Mouse (Mus musculus): Measurements from ENCODE around the gene Cbr2. TPM values are rescaled to one million over a fixed set of nuclear protein-coding genes. Genes with fewer than 3 reads are reported as not detected.

The Cbr2 gene
- polyA plus RNA-seq, 1 experiment from 2014 or later = 2.3 TPM

GRCm38 (mm10) chr11:120707225-120707624 is 24.7 kb downstream of the Cbr2 start:
- 0 out of 2 replicates have a peak overlapping the region, but pooled peaks have one; percentile 14 for H3K9ac ChIP-seq (ENCODE audit: low read depth, low read length)
- no peak overlapping the region for H3K27ac ChIP-seq (ENCODE audit: low read length)
- no peaks in the 10 kb centered on the region; the same call in 1 of the 2 replicates for H3K36me3 ChIP-seq (ENCODE audit: control insufficient read depth, insufficient read depth, low read length)
- no peaks in the 10 kb centered on the region for H3K27me3 ChIP-seq (replicated peaks; ENCODE audit: control insufficient read depth, insufficient read depth, low read length)
- no peak for ATAC-seq
- H3K9me3 ChIP-seq (ENCODE audit: control insufficient read depth, low read length) = no peaks in the 10 kb centered on the region
- 21% methylated on average over 11 of the region's 12 CpGs for WGBS
- H3K4me3 ChIP-seq (ENCODE audit: low read length) = no peak overlapping the region
- H3K4me1 ChIP-seq (ENCODE audit: control insufficient read depth, insufficient read depth, low read length) = peaks cover 45% of the 10 kb centered on the region
- H3K4me2 ChIP-seq (ENCODE audit: low read depth, low read length) = no peak overlapping the region

DNA sequence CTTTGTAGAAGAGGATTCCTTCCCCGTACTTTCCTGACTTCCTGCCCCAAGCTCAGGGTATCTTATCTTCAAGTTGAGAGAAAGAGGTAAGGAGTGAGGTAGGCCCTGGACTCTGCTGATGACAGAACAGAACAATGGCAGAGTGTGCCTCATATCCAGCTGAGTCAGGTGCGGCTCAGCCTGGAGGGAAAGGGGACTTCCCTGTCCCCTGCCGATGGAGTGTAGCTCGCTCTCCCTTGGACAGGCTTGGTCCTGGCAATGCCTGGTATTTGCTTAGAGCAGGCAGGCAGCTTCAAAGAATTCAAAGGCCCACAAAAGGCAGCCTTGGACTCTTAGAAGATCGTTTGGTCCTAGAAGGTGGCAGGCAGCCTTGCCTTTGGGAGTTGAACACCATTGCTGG is 25.8 kb downstream of the Cbr2 start:
- Histone ChIP-seq H3K9ac (ENCODE audit: low read depth, low read length) (no peak overlapping the region), H3K9me3 (ENCODE audit: control insufficient read depth, low read length) (no peaks in the 10 kb centered on the region), H3K4me3 (ENCODE audit: low read length) (no peak overlapping the region), H3K27me3 (replicated peaks; ENCODE audit: control insufficient read depth, insufficient read depth, low read length) (no peaks in the 10 kb centered on the region), H3K36me3 (ENCODE audit: control insufficient read depth, insufficient read depth, low read length) (peaks cover 4% of the 10 kb centered on the region; the same call in 1 of the 2 replicates), H3K4me1 (ENCODE audit: control insufficient read depth, insufficient read depth, low read length) (peaks cover 42% of the 10 kb centered on the region), H3K27ac (ENCODE audit: low read length) (no peak overlapping the region), H3K4me2 (ENCODE audit: low read depth, low read length) (no peak overlapping the region)
- 58% methylated on average over 5 of the region's 5 CpGs for WGBS
- ATAC-seq = no peak

DNA sequence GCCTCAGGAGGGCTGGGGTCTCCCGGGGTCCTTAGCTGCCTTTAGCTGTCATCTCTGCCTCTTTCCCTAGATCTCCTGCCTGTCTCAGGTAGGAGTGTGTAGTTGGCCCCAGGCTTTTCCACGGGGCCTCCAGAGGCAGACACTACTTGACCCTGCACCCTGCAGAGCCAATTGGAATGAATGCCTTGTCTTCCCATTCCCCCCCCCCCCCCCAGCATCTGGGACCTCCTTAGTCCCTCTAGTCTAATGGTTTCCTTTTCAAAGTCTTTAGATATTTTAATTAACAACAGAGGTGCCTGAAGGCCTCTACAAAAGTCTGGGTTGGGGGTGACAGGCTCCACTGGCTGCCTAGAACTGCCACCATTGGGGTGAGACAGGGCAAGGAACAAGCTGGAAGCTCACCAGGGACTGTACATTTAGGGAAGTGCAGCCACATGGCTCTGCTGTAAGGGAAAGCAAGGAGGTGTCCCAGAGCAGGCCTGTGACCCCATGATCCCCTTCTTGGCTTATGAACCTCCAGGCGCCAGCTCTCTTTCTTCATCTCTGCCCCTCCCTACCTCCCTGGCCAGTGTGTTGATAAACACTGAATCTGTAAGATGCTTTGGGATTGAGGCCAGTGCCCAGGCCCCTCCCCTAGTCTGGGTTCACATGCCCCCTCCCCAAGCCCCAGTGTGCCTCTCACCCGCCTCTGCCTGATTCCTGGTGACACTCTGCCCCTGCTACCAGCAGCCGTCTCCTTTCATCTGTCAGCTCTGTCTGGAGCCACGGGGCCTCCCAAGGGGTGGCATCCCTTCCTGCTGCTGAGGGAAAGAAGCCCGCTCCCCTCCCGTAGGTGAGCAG is 27.2 kb downstream of the Cbr2 start:
- Histone ChIP-seq H3K27ac (ENCODE audit: low read length) (no peak overlapping the region), H3K9me3 (ENCODE audit: control insufficient read depth, low read length) (no peaks in the 10 kb centered on the region), H3K4me2 (ENCODE audit: low read depth, low read length) (no peak overlapping the region), H3K4me1 (ENCODE audit: control insufficient read depth, insufficient read depth, low read length) (peaks cover 36% of the 10 kb centered on the region), H3K4me3 (ENCODE audit: low read length) (no peak overlapping the region), H3K36me3 (ENCODE audit: control insufficient read depth, insufficient read depth, low read length) (peaks cover 5% of the 10 kb centered on the region; the same call in 1 of the 2 replicates), H3K27me3 (replicated peaks; ENCODE audit: control insufficient read depth, insufficient read depth, low read length) (no peaks in the 10 kb centered on the region), H3K9ac (ENCODE audit: low read depth, low read length) (peak overlapping the region; percentile 40; the same call in 1 of the 2 replicates)
- ATAC-seq = no peak
- WGBS = 36% methylated on average over 8 of the region's 8 CpGs

DNA sequence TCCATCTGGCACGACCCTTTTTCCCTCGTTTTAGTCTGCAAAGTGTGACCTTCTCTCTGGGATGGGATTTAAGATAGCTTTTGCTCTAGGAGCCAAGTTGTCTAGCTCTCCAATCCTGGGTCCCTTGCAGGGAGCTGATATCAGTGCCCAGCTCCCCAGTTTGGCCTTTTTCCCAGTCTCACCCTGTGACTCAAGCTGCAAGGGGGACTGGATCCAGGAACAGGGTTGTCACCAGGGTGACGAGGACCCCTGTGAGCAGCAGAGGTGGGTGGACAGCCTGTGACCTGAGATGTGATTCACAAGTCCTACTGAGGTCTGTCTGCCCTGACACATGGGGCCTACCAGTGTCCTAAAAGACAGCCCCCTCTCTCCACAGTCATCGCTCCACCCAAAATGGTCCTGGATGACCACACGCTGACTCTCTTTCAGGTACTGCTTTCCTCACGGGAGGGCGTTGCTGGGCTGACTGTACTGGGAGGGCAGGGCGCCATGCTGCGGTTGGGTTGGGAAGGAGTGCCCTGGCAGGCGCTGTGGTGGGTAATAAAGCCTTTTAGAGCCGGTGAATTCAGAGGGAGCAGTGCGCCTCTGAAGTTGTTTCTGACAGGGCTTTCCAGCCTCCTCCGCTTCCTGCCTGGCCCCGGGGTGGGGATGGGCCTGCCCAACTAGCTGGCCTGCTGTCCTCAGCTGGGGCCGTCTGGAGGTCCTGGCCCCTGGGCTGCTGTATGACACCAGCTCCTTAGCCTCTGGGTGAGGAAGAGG is 28.0 kb downstream of the Cbr2 start:
- Histone ChIP-seq H3K36me3 (ENCODE audit: control insufficient read depth, insufficient read depth, low read length) (peaks cover 8% of the 10 kb centered on the region; the same call in 1 of the 2 replicates), H3K27me3 (replicated peaks; ENCODE audit: control insufficient read depth, insufficient read depth, low read length) (no peaks in the 10 kb centered on the region), H3K4me2 (ENCODE audit: low read depth, low read length) (no peak overlapping the region), H3K9ac (ENCODE audit: low read depth, low read length) (peak overlapping the region; percentile 40; the same call in 1 of the 2 replicates), H3K4me3 (ENCODE audit: low read length) (no peak overlapping the region), H3K27ac (ENCODE audit: low read length) (no peak overlapping the region), H3K4me1 (ENCODE audit: control insufficient read depth, insufficient read depth, low read length) (peaks cover 29% of the 10 kb centered on the region), H3K9me3 (ENCODE audit: control insufficient read depth, low read length) (no peaks in the 10 kb centered on the region)
- ATAC-seq = no peak
- WGBS = 50% methylated on average over 15 of the region's 15 CpGs

- peak; percentile 43; the same call in 1 of the 2 replicates for ATAC-seq
- Histone ChIP-seq H3K4me2 (ENCODE audit: low read depth, low read length) (no peak overlapping the region), H3K27me3 (replicated peaks; ENCODE audit: control insufficient read depth, insufficient read depth, low read length) (no peaks in the 10 kb centered on the region), H3K4me1 (ENCODE audit: control insufficient read depth, insufficient read depth, low read length) (0 out of 2 replicates have a peak, but pooled peaks cover 4% of the 10 kb centered on the region), H3K9me3 (ENCODE audit: control insufficient read depth, low read length) (no peaks in the 10 kb centered on the region), H3K36me3 (ENCODE audit: control insufficient read depth, insufficient read depth, low read length) (peaks cover 12% of the 10 kb centered on the region), H3K4me3 (ENCODE audit: low read length) (no peak overlapping the region), H3K27ac (ENCODE audit: low read length) (peak overlapping the region; percentile 9; the same call in 1 of the 2 replicates), H3K9ac (ENCODE audit: low read depth, low read length) (no peak overlapping the region)
- 60% methylated on average over 10 of the region's 10 CpGs for WGBS
Measured at GRCm38 (mm10) chr11:120697741-120698140, 34.2 kb downstream of the Cbr2 start.

- Histone ChIP-seq H3K36me3 (ENCODE audit: control insufficient read depth, insufficient read depth, low read length) (peaks cover 12% of the 10 kb centered on the region), H3K4me2 (ENCODE audit: low read depth, low read length) (no peak overlapping the region), H3K27ac (ENCODE audit: low read length) (no peak overlapping the region), H3K9me3 (ENCODE audit: control insufficient read depth, low read length) (no peaks in the 10 kb centered on the region), H3K4me3 (ENCODE audit: low read length) (no peak overlapping the region), H3K4me1 (ENCODE audit: control insufficient read depth, insufficient read depth, low read length) (0 out of 2 replicates have a peak, but pooled peaks cover 4% of the 10 kb centered on the region), H3K27me3 (replicated peaks; ENCODE audit: control insufficient read depth, insufficient read depth, low read length) (no peaks in the 10 kb centered on the region), H3K9ac (ENCODE audit: low read depth, low read length) (no peak overlapping the region)
- no peak for ATAC-seq
- WGBS = 92% methylated on average over 6 of the region's 6 CpGs
Measured at GRCm38 (mm10) chr11:120696568-120696967, 35.3 kb downstream of the Cbr2 start.

- no peak overlapping the region for H3K4me2 ChIP-seq (ENCODE audit: low read depth, low read length)
- no peak overlapping the region for H3K9ac ChIP-seq (ENCODE audit: low read depth, low read length)
- no peak overlapping the region for H3K27ac ChIP-seq (ENCODE audit: low read length)
- ATAC-seq = peak; percentile 29; the same call in 1 of the 2 replicates
- H3K4me3 ChIP-seq (ENCODE audit: low read length) = no peak overlapping the region
- no peaks in the 10 kb centered on the region for H3K9me3 ChIP-seq (ENCODE audit: control insufficient read depth, low read length)
- 43% methylated on average over 12 of the region's 12 CpGs for WGBS
- H3K36me3 ChIP-seq (ENCODE audit: control insufficient read depth, insufficient read depth, low read length) = peaks cover 8% of the 10 kb centered on the region
- no peaks in the 10 kb centered on the region for H3K27me3 ChIP-seq (replicated peaks; ENCODE audit: control insufficient read depth, insufficient read depth, low read length)
- H3K4me1 ChIP-seq (ENCODE audit: control insufficient read depth, insufficient read depth, low read length) = 0 out of 2 replicates have a peak, but pooled peaks cover 4% of the 10 kb centered on the region
Measured at GRCm38 (mm10) chr11:120695641-120696040, 36.3 kb downstream of the Cbr2 start.

DNA sequence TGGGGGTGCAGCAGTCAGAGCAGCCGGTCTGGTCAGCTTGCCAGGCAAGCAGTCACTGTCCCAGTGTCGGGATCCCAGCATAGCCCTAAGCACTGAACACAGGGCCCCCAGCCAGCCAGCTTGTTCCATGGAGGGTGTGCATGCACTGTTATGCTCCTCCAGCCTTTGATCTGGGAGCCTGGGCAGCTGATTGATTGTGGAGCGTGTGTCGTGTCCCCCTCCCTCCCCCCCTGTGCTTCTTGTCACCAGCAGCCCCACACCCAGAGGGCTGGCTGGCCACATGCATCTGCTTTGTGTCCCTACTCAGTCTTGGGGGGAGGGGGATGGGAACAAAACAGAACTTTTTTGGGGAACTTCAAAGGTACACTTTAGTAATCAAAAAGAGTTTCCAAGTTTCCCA is 36.7 kb downstream of the Cbr2 start:
- Histone ChIP-seq H3K4me1 (ENCODE audit: control insufficient read depth, insufficient read depth, low read length) (0 out of 2 replicates have a peak, but pooled peaks cover 4% of the 10 kb centered on the region), H3K9me3 (ENCODE audit: control insufficient read depth, low read length) (no peaks in the 10 kb centered on the region), H3K9ac (ENCODE audit: low read depth, low read length) (no peak overlapping the region), H3K4me3 (ENCODE audit: low read length) (no peak overlapping the region), H3K4me2 (ENCODE audit: low read depth, low read length) (no peak overlapping the region), H3K27ac (ENCODE audit: low read length) (no peak overlapping the region), H3K27me3 (replicated peaks; ENCODE audit: control insufficient read depth, insufficient read depth, low read length) (no peaks in the 10 kb centered on the region), H3K36me3 (ENCODE audit: control insufficient read depth, insufficient read depth, low read length) (peaks cover 11% of the 10 kb centered on the region)
- no peak; the same call in 1 of the 2 replicates for ATAC-seq
- 31% methylated on average over 4 of the region's 4 CpGs for WGBS

GRCm38 (mm10) chr11:120693461-120693860 is 38.5 kb downstream of the Cbr2 start:
- H3K36me3 ChIP-seq (ENCODE audit: control insufficient read depth, insufficient read depth, low read length) = peaks cover 10% of the 10 kb centered on the region
- H3K27me3 ChIP-seq (replicated peaks; ENCODE audit: control insufficient read depth, insufficient read depth, low read length) = no peaks in the 10 kb centered on the region
- 85% methylated on average over 3 of the region's 3 CpGs for WGBS
- H3K4me2 ChIP-seq (ENCODE audit: low read depth, low read length) = no peak overlapping the region
- ATAC-seq = no peak
- H3K27ac ChIP-seq (ENCODE audit: low read length) = no peak overlapping the region
- no peak overlapping the region for H3K4me3 ChIP-seq (ENCODE audit: low read length)
- H3K9ac ChIP-seq (ENCODE audit: low read depth, low read length) = no peak overlapping the region
- 0 out of 2 replicates have a peak, but pooled peaks cover 4% of the 10 kb centered on the region for H3K4me1 ChIP-seq (ENCODE audit: control insufficient read depth, insufficient read depth, low read length)
- H3K9me3 ChIP-seq (ENCODE audit: control insufficient read depth, low read length) = no peaks in the 10 kb centered on the region

All from intestine, embryonic 16.5 days (tissue).